10 mouse cellular contexts compared by ENCODE assay signal in genomic region chr12:111425258-111425657, GRCm38 (mm10). TPM values are rescaled to one million over a fixed set of nuclear protein-coding genes. Genes with fewer than 3 reads are reported as not detected.
A peak's percentile ranks its signal among the peaks of the same experiment; 100 is the strongest.
DNase-seq lines count a peak whose midpoint lies in the region; ATAC-seq and TF ChIP-seq lines count a peak whose summit lies in the region.
"Had no signal": no experiment of that assay in that cellular context is flagged by ENCODE, and none has a peak within 500 bp of the region (broad histone marks: within the 10 kb centered on the region; RNA-seq: fewer than 3 reads in every experiment).

No protein-coding gene starts in this region.

- H3K27me3 ChIP-seq in heart, embryonic 12.5 days (replicated peaks): peaks cover 79% of the 10 kb centered on the region
- peaks cover 100% of the 10 kb centered on the region for H3K27me3 ChIP-seq in embryonic facial prominence, embryonic 10.5 days (replicated peaks; ENCODE audit: low read depth, poor library complexity, severe bottlenecking)
- H3K27me3 ChIP-seq in kidney, embryonic 16.5 days (ENCODE audit: insufficient read depth, low read length): peaks cover 49% of the 10 kb centered on the region
- peaks cover 70% of the 10 kb centered on the region for H3K27me3 ChIP-seq in liver, embryonic 11.5 days (replicated peaks; ENCODE audit: control insufficient read depth, insufficient read depth, low read length)
- peaks cover 86% of the 10 kb centered on the region for H3K27me3 ChIP-seq in neural tube, embryonic 11.5 days (ENCODE audit: control insufficient read depth, insufficient read depth, low read length)
- no peaks in the 10 kb centered on the region for H3K27me3 ChIP-seq in testis, adult 2 months (ENCODE audit: control insufficient read depth, insufficient read depth, low read length)
- H3K27me3 ChIP-seq: Patski had no signal

- no peak overlapping the region for H3K27ac ChIP-seq in heart, embryonic 12.5 days (ENCODE audit: poor library complexity, severe bottlenecking)
- H3K27ac ChIP-seq in embryonic facial prominence, embryonic 10.5 days (replicated peaks): no peak overlapping the region
- no peak overlapping the region for H3K27ac ChIP-seq in kidney, embryonic 16.5 days (ENCODE audit: low read length)
- H3K27ac ChIP-seq in liver, embryonic 11.5 days (ENCODE audit: low read depth, low read length): no peak overlapping the region
- no peak overlapping the region for H3K27ac ChIP-seq in neural tube, embryonic 11.5 days (ENCODE audit: low read depth, low read length)
- no peak overlapping the region for H3K27ac ChIP-seq in testis, adult 2 months (ENCODE audit: control insufficient read depth, insufficient read depth, low read depth, low read length)

- TF ChIP-seq CTCF in testis, adult 2 months (IDR thresholded peaks at IDR 0.05; ENCODE audit: control insufficient read depth, insufficient read depth, insufficient replicate concordance, low read depth, low read length): peak; percentile 78; the same call in 1 of the 2 replicates

- peak; percentile 86 to 96 for DNase-seq in heart, adult 18-20 months
- DNase-seq in embryonic facial prominence, embryonic 10.5 days (ENCODE audit: low spot score): peak; percentile 87
- DNase-seq in heart, adult 9 months (ENCODE audit: low spot score in 2 of 2): peak; percentile 72 to 86
- peak; percentile 82 for DNase-seq in liver, embryonic 11.5 days (ENCODE audit: low spot score)
- DNase-seq in neural tube, embryonic 11.5 days (ENCODE audit: low spot score): peak; percentile 87

- no peak for ATAC-seq in heart, embryonic 12.5 days (ENCODE audit: insufficient number of reproducible peaks, low FRiP score)
- peak; percentile 42; the same call in 1 of the 2 replicates for ATAC-seq in kidney, embryonic 16.5 days (ENCODE audit: low FRiP score, low TSS enrichment)
- peak; percentile 23; the same call in 1 of the 2 replicates for ATAC-seq in liver, embryonic 11.5 days (replicated peaks; ENCODE audit: low FRiP score)
- ATAC-seq in neural tube, embryonic 11.5 days (ENCODE audit: insufficient read depth, low FRiP score, low TSS enrichment): 0 out of 2 replicates have a peak, but pooled peaks have one; percentile 36
- ATAC-seq: Patski had no signal

- H3K4me1 ChIP-seq in heart, embryonic 12.5 days (replicated peaks): peaks cover 64% of the 10 kb centered on the region
- peaks cover 65% of the 10 kb centered on the region for H3K4me1 ChIP-seq in embryonic facial prominence, embryonic 10.5 days
- peaks cover 61% of the 10 kb centered on the region for H3K4me1 ChIP-seq in kidney, embryonic 16.5 days (ENCODE audit: insufficient read depth, low read length)
- H3K4me1 ChIP-seq in liver, embryonic 11.5 days (replicated peaks; ENCODE audit: control insufficient read depth, insufficient read depth, low read length): peaks cover 47% of the 10 kb centered on the region
- peaks cover 2% of the 10 kb centered on the region; the same call in 1 of the 2 replicates for H3K4me1 ChIP-seq in neural tube, embryonic 11.5 days (ENCODE audit: control insufficient read depth, insufficient read depth, low read length)
- H3K4me1 ChIP-seq in testis, adult 2 months (ENCODE audit: control insufficient read depth, insufficient read depth, low read length): peaks cover 31% of the 10 kb centered on the region

- H3K4me2 ChIP-seq in heart, embryonic 12.5 days: no peak overlapping the region
- no peak overlapping the region for H3K4me2 ChIP-seq in kidney, embryonic 16.5 days (replicated peaks; ENCODE audit: low read depth, low read length)
- H3K4me2 ChIP-seq in liver, embryonic 11.5 days: no peak overlapping the region
- no peak overlapping the region for H3K4me2 ChIP-seq in neural tube, embryonic 11.5 days (ENCODE audit: low read depth)

- whole genome bisulfite sequencing in heart, embryonic 12.5 days: 5% methylated on average over 15 of the region's 15 CpGs
- 4% methylated on average over 15 of the region's 15 CpGs for WGBS in embryonic facial prominence, embryonic 10.5 days
- WGBS in kidney, embryonic 16.5 days: 3% methylated on average over 15 of the region's 15 CpGs
- WGBS in liver, embryonic 11.5 days: 4% methylated on average over 15 of the region's 15 CpGs
- WGBS in neural tube, embryonic 11.5 days: 4% methylated on average over 15 of the region's 15 CpGs

- H3K9ac ChIP-seq in heart, embryonic 12.5 days: no peak overlapping the region
- H3K9ac ChIP-seq in kidney, embryonic 16.5 days (replicated peaks; ENCODE audit: low read length): no peak overlapping the region
- no peak overlapping the region for H3K9ac ChIP-seq in liver, embryonic 11.5 days (ENCODE audit: low read depth, low read length)
- no peak overlapping the region for H3K9ac ChIP-seq in neural tube, embryonic 11.5 days (ENCODE audit: low read length)

- no peak overlapping the region for H3K4me3 ChIP-seq in heart, embryonic 12.5 days
- peak overlapping the region; percentile 1; the same call in 1 of the 2 replicates for H3K4me3 ChIP-seq in embryonic facial prominence, embryonic 10.5 days
- H3K4me3 ChIP-seq in kidney, embryonic 16.5 days (ENCODE audit: low read length): no peak overlapping the region
- no peak overlapping the region for H3K4me3 ChIP-seq in liver, embryonic 11.5 days (ENCODE audit: low read depth, low read length)
- no peak overlapping the region for H3K4me3 ChIP-seq in neural tube, embryonic 11.5 days (ENCODE audit: low read depth, low read length)
- no peak overlapping the region for H3K4me3 ChIP-seq in testis, adult 2 months (ENCODE audit: control insufficient read depth, low read depth, low read length)

- no peaks in the 10 kb centered on the region for H3K36me3 ChIP-seq in heart, embryonic 12.5 days
- no peaks in the 10 kb centered on the region for H3K36me3 ChIP-seq in embryonic facial prominence, embryonic 10.5 days (replicated peaks)
- no peaks in the 10 kb centered on the region for H3K36me3 ChIP-seq in kidney, embryonic 16.5 days (ENCODE audit: insufficient read depth, low read length)
- H3K36me3 ChIP-seq in liver, embryonic 11.5 days (ENCODE audit: control insufficient read depth, insufficient read depth, low read length): no peaks in the 10 kb centered on the region
- H3K36me3 ChIP-seq in neural tube, embryonic 11.5 days (ENCODE audit: control insufficient read depth, insufficient read depth, low read length): no peaks in the 10 kb centered on the region
- H3K36me3 ChIP-seq in testis, adult 2 months (ENCODE audit: control insufficient read depth, insufficient read depth, low read length): no peaks in the 10 kb centered on the region

- TF ChIP-seq POLR2A in testis, adult 2 months (IDR thresholded peaks at IDR 0.05; ENCODE audit: control insufficient read depth, low read depth, low read length): no peak

- no peaks in the 10 kb centered on the region for H3K9me3 ChIP-seq in heart, embryonic 12.5 days (replicated peaks)
- no peaks in the 10 kb centered on the region for H3K9me3 ChIP-seq in embryonic facial prominence, embryonic 10.5 days
- H3K9me3 ChIP-seq in kidney, embryonic 16.5 days (ENCODE audit: low read length): no peaks in the 10 kb centered on the region
- H3K9me3 ChIP-seq in liver, embryonic 11.5 days (ENCODE audit: control insufficient read depth, low read length): no peaks in the 10 kb centered on the region
- H3K9me3 ChIP-seq in neural tube, embryonic 11.5 days (ENCODE audit: control insufficient read depth, low read length): no peaks in the 10 kb centered on the region

RNA-seq across cellular contexts. Expression of gene Exoc3l4, which starts 8.4 kb away (rescaled TPM):
- 1 to 10 TPM; 3.2 to 4.1 TPM for total RNA-seq in heart, adult 18-20 months (2021)
- 8.5 and 10.1 TPM in 2 replicates for polyA plus RNA-seq in heart, embryonic 12.5 days (2016; fragmentation: Nextera tagmentation; extraction: Ambion mirVana)
- polyA plus RNA-seq in embryonic facial prominence, embryonic 10.5 days (2016; fragmentation: Nextera tagmentation; extraction: Ambion mirVana): 5.7 and 7.0 TPM in 2 replicates
- 19.4 and 19.9 TPM in 2 replicates for polyA plus RNA-seq in kidney, embryonic 16.5 days (2015; fragmentation: Nextera tagmentation; extraction: Ambion mirVana)
- 18.6 and 20.4 TPM in 2 replicates for polyA plus RNA-seq in liver, embryonic 11.5 days (2014; fragmentation: Nextera tagmentation; extraction: Ambion mirVana)
- 5.3 and 6.6 TPM in 2 replicates for polyA plus RNA-seq in neural tube, embryonic 11.5 days (2014; fragmentation: Nextera tagmentation; extraction: Ambion mirVana)
- polyA plus RNA-seq in testis, adult 2 months (2012; rRNA removed): 5.5 and 6.5 TPM in 2 replicates

RNA-seq across cellular contexts. Expression of gene Tnfaip2, which starts 17.0 kb away (rescaled TPM):
- 10 to 100 TPM; 45.1 to 52.6 TPM for total RNA-seq in heart, adult 18-20 months (2021)
- polyA plus RNA-seq in heart, embryonic 12.5 days (2016; fragmentation: Nextera tagmentation; extraction: Ambion mirVana): 7.4 and 12.0 TPM in 2 replicates
- polyA plus RNA-seq in embryonic facial prominence, embryonic 10.5 days (2016; fragmentation: Nextera tagmentation; extraction: Ambion mirVana): 3.9 and 4.0 TPM in 2 replicates
- 21.7 and 24.3 TPM in 2 replicates for polyA plus RNA-seq in kidney, embryonic 16.5 days (2015; fragmentation: Nextera tagmentation; extraction: Ambion mirVana)
- 107 TPM in 2 replicates for polyA plus RNA-seq in liver, embryonic 11.5 days (2014; fragmentation: Nextera tagmentation; extraction: Ambion mirVana)
- polyA plus RNA-seq in neural tube, embryonic 11.5 days (2014; fragmentation: Nextera tagmentation; extraction: Ambion mirVana): 3.4 and 3.7 TPM in 2 replicates
- polyA plus RNA-seq in testis, adult 2 months (2012; rRNA removed): 77.2 and 89.7 TPM in 2 replicates
- polyA plus RNA-seq: neural tube, embryonic 14.5 days had no signal

RNA-seq across cellular contexts. Expression of gene Lbhd2, which starts 18.6 kb away (rescaled TPM):
- total RNA-seq in heart, adult 18-20 months (2021): not detected
- 0.31 TPM in 1 of 2 replicates, not detected in the other for polyA plus RNA-seq in heart, embryonic 12.5 days (2016; fragmentation: Nextera tagmentation; extraction: Ambion mirVana)
- polyA plus RNA-seq in embryonic facial prominence, embryonic 10.5 days (2016; fragmentation: Nextera tagmentation; extraction: Ambion mirVana): not detected in 2 replicates
- polyA plus RNA-seq in kidney, embryonic 16.5 days (2015; fragmentation: Nextera tagmentation; extraction: Ambion mirVana): 4.6 and 5.5 TPM in 2 replicates
- 0.36 TPM in 1 of 2 replicates, not detected in the other for polyA plus RNA-seq in liver, embryonic 11.5 days (2014; fragmentation: Nextera tagmentation; extraction: Ambion mirVana)
- polyA plus RNA-seq in neural tube, embryonic 11.5 days (2014; fragmentation: Nextera tagmentation; extraction: Ambion mirVana): not detected in 2 replicates
- 0.72 and 1.3 TPM in 2 replicates for polyA plus RNA-seq in testis, adult 2 months (2012; rRNA removed)
- polyA plus RNA-seq: Patski had no signal

RNA-seq across cellular contexts. Expression of gene Cdc42bpb, which starts 47.7 kb away (rescaled TPM):
- 10 to 100 TPM; 52.7 to 57.6 TPM for total RNA-seq in heart, adult 18-20 months (2021)
- 33.5 and 38.2 TPM in 2 replicates for polyA plus RNA-seq in heart, embryonic 12.5 days (2016; fragmentation: Nextera tagmentation; extraction: Ambion mirVana)
- 32.6 and 32.7 TPM in 2 replicates for polyA plus RNA-seq in embryonic facial prominence, embryonic 10.5 days (2016; fragmentation: Nextera tagmentation; extraction: Ambion mirVana)
- 40.6 and 45.2 TPM in 2 replicates for polyA plus RNA-seq in kidney, embryonic 16.5 days (2015; fragmentation: Nextera tagmentation; extraction: Ambion mirVana)
- 22.4 and 25.6 TPM in 2 replicates for polyA plus RNA-seq in liver, embryonic 11.5 days (2014; fragmentation: Nextera tagmentation; extraction: Ambion mirVana)
- 36.7 and 37.2 TPM in 2 replicates for polyA plus RNA-seq in neural tube, embryonic 11.5 days (2014; fragmentation: Nextera tagmentation; extraction: Ambion mirVana)
- polyA plus RNA-seq in testis, adult 2 months (2012; rRNA removed): 55.3 and 56.8 TPM in 2 replicates
